Mouse (Mus musculus) testis, adult 2 months (tissue): ENCODE results near the gene Hpse2. TPM values are rescaled to one million over a fixed set of nuclear protein-coding genes. Genes with fewer than 3 reads are reported as not detected.

Experiments used
- H3K27ac ChIP-seq: fragments of 200-500 bp; 2 replicates; pipeline ENCODE4 v1.5.1; 2012; ENCODE audit warnings: low read depth, low read length; ENCODE audit not compliant: control insufficient read depth, insufficient read depth
- H3K27me3 ChIP-seq: fragments of 200-500 bp; 2 replicates; pipeline ENCODE4 v1.6.1; 2012; ENCODE audit warnings: mild to moderate bottlenecking, low read length, moderate library complexity; ENCODE audit not compliant: control insufficient read depth, insufficient read depth
- H3K36me3 ChIP-seq: fragments of 200-500 bp; 2 replicates; pipeline ENCODE4 v1.6.1; 2012; ENCODE audit warnings: mild to moderate bottlenecking, low read length; ENCODE audit not compliant: control insufficient read depth, insufficient read depth
- H3K4me1 ChIP-seq: fragments of 200-500 bp; 2 replicates; pipeline ENCODE4 v1.6.1; 2012; ENCODE audit warnings: low read length; ENCODE audit not compliant: control insufficient read depth, insufficient read depth
- H3K4me3 ChIP-seq: fragments of 200-500 bp; 2 replicates; pipeline ENCODE4 v1.5.1; 2012; ENCODE audit warnings: low read depth, mild to moderate bottlenecking, low read length, moderate library complexity, mixed read lengths; ENCODE audit not compliant: control insufficient read depth
- CTCF ChIP-seq: fragments of 200-500 bp; IDR thresholded peaks from 2 replicates; pipeline ENCODE4 v1.5.1; 2012; ENCODE audit warnings: low read depth, mild to moderate bottlenecking, inconsistent platforms, low read length, moderate library complexity; ENCODE audit not compliant: control insufficient read depth, insufficient read depth, insufficient replicate concordance
- POLR2A ChIP-seq: fragments of 200-500 bp; IDR thresholded peaks from 2 replicates; pipeline ENCODE4 v1.6.1; 2012; ENCODE audit warnings: low read depth, mild to moderate bottlenecking, inconsistent platforms, low read length, moderate library complexity; ENCODE audit not compliant: control insufficient read depth
- polyA plus RNA-seq: library from polyadenylated mRNA; depleted of rRNA; stranded (reverse); fragments of >200 nt; gene quantifications from 2 replicates; pipeline ENCODE4 v1.2.3, GENCODE M21; 2012

Gene Hpse2
- polyA plus RNA-seq, 1 experiment: 1.3 TPM

GRCm38 (mm10) chr19:42909719-42910118 is 478.4 kb downstream of the Hpse2 start:
- H3K36me3 ChIP-seq: no peaks in the 10 kb centered on the region
- H3K4me1 ChIP-seq: no peaks in the 10 kb centered on the region
- no peak for TF ChIP-seq CTCF
- TF ChIP-seq POLR2A: no peak
- no peaks in the 10 kb centered on the region for H3K27me3 ChIP-seq
- no peak overlapping the region for H3K4me3 ChIP-seq
- no peak overlapping the region for H3K27ac ChIP-seq

GRCm38 (mm10) chr19:42908553-42908952 is 479.6 kb downstream of the Hpse2 start:
- no peak overlapping the region for H3K4me3 ChIP-seq
- no peaks in the 10 kb centered on the region for H3K36me3 ChIP-seq
- no peaks in the 10 kb centered on the region for H3K4me1 ChIP-seq
- H3K27ac ChIP-seq: no peak overlapping the region
- H3K27me3 ChIP-seq: no peaks in the 10 kb centered on the region
- TF ChIP-seq POLR2A (no peak), CTCF (no peak)

DNA sequence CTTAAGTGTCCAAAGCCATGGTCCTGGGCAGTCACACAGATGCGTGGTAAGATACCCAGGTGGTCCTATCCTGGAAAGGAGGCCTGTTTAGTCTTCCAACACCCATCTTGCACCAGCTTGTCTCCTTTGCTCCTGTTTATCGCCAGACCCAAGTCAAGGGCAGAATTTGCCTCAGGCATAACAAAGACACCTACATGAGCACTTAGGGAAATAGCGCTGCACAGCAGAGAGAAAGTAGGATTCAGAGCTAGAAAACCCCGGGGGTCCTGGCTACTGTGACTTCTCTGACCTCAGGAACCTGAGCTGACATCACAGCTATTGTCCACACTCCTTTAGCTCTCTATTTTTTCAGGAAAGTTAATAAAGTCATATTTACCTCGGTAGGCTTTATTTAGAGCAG is 481.8 kb downstream of the Hpse2 start:
- TF ChIP-seq CTCF (no peak), POLR2A (no peak)
- H3K27ac ChIP-seq: no peak overlapping the region
- no peaks in the 10 kb centered on the region for H3K4me1 ChIP-seq
- no peaks in the 10 kb centered on the region for H3K36me3 ChIP-seq
- H3K4me3 ChIP-seq: no peak overlapping the region
- H3K27me3 ChIP-seq: no peaks in the 10 kb centered on the region

GRCm38 (mm10) chr19:42904726-42905125 is 483.4 kb downstream of the Hpse2 start:
- no peaks in the 10 kb centered on the region for H3K27me3 ChIP-seq
- TF ChIP-seq CTCF (no peak), POLR2A (no peak)
- H3K4me1 ChIP-seq: no peaks in the 10 kb centered on the region
- no peak overlapping the region for H3K27ac ChIP-seq
- no peaks in the 10 kb centered on the region for H3K36me3 ChIP-seq
- H3K4me3 ChIP-seq: no peak overlapping the region

GRCm38 (mm10) chr19:42904240-42904639 is 483.9 kb downstream of the Hpse2 start:
- Histone ChIP-seq H3K36me3 (no peaks in the 10 kb centered on the region), H3K27ac (no peak overlapping the region), H3K4me1 (no peaks in the 10 kb centered on the region), H3K27me3 (no peaks in the 10 kb centered on the region), H3K4me3 (no peak overlapping the region)
- TF ChIP-seq CTCF: no peak
- no peak for TF ChIP-seq POLR2A

- no peak overlapping the region for H3K4me3 ChIP-seq
- no peak overlapping the region for H3K27ac ChIP-seq
- H3K4me1 ChIP-seq: no peaks in the 10 kb centered on the region
- H3K36me3 ChIP-seq: no peaks in the 10 kb centered on the region
- no peak for TF ChIP-seq POLR2A
- TF ChIP-seq CTCF: no peak
- H3K27me3 ChIP-seq: no peaks in the 10 kb centered on the region
Observed at GRCm38 (mm10) chr19:42903840-42904239, 484.3 kb downstream of the Hpse2 start.

DNA sequence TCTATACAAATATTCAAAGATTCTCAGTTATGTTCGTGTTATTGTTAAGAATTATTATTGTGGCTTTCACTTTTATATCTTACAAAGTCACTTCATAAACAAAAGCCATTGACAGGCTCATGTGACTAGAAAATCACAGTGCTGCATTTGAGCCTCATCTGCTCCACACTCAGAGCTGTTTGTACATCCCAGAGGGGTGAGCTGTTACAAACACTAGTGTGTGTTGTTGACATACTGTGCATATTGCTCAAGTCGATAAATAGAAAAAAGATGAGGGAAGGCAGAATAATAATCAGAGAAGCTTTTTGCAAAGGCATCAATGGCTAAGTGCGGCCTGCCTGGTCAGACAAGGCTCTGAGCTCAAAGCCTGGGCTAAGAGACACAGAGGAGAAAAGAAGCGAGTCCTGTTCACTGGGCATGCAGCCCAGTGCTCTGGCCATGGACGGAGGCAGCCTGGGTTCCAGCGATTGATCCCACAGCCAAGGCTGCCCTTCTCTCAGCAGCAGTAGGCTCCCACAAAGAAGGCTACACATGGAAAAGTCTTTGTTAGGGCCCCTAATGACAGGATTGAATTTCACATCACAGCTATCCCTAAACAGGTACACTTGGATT is 485.6 kb downstream of the Hpse2 start:
- Histone ChIP-seq H3K4me3 (no peak overlapping the region), H3K27ac (no peak overlapping the region), H3K4me1 (no peaks in the 10 kb centered on the region), H3K27me3 (no peaks in the 10 kb centered on the region), H3K36me3 (no peaks in the 10 kb centered on the region)
- TF ChIP-seq POLR2A: no peak
- TF ChIP-seq CTCF: no peak
